Mouse (Mus musculus) C2C12 (cell line): ENCODE data around the gene Ncoa1.

Experiments
- CEBPB ChIP-seq: IDR thresholded peaks from one replicate; pipeline ENCODE4 v1.6.1; 2011; ENCODE audit warnings: low read depth, mild to moderate bottlenecking, control low read depth, moderate library complexity
- CTCF ChIP-seq: IDR thresholded peaks from one replicate; pipeline ENCODE4 v1.5.1; 2011; ENCODE audit not compliant: control insufficient read depth, insufficient read depth, insufficient read length
- MAX ChIP-seq: IDR thresholded peaks from one replicate; pipeline ENCODE4 v1.6.1; 2011; ENCODE audit warnings: mild to moderate bottlenecking, control low read depth
- MYOD1 ChIP-seq: IDR thresholded peaks from one replicate; pipeline ENCODE4 v1.6.1; 2011; ENCODE audit warnings: low read depth; ENCODE audit not compliant: control insufficient read depth, insufficient read length
- MYOG ChIP-seq: IDR thresholded peaks from one replicate; pipeline ENCODE4 v1.6.1; 2011; ENCODE audit not compliant: control insufficient read depth, insufficient read length; ENCODE audit errors: extremely low read depth
- USF1 ChIP-seq: IDR thresholded peaks from one replicate; pipeline ENCODE4 v1.6.1; 2011; ENCODE audit warnings: low read depth, mild to moderate bottlenecking, control low read depth, moderate library complexity

- TF ChIP-seq MAX = no peak
- TF ChIP-seq CEBPB = no peak
- TF ChIP-seq CTCF = no peak
- no peak for TF ChIP-seq MYOD1
- TF ChIP-seq MYOG = no peak
- TF ChIP-seq USF1 = no peak
These were observed 177.7 kb downstream of the Ncoa1 start for GRCm38 (mm10) chr12:4299300-4299699.
